Mouse (Mus musculus) kidney, embryonic 16.5 days (tissue): Measurements from ENCODE around the gene Gm17545. TPM values are rescaled to one million over a fixed set of nuclear protein-coding genes. Genes with fewer than 3 reads are reported as not detected.

Experiments
- ATAC-seq: fragments of 200-750 bp; cut with Nextera tagmentation; 2 replicates; pipeline ENCODE4 v1.8.0; 2017; ENCODE audit warnings: moderate TSS enrichment; ENCODE audit not compliant: low FRiP score, low TSS enrichment
- H3K27ac ChIP-seq: fragments of 300-500 bp; sonication (generic); 2 replicates; pipeline ENCODE4 v1.5.1; 2014; ENCODE audit warnings: low read length
- H3K27me3 ChIP-seq: fragments of 300-500 bp; sonication (generic); 2 replicates; pipeline ENCODE4 v1.6.1; 2014; ENCODE audit warnings: low read length, control low read depth, mixed read lengths; ENCODE audit not compliant: insufficient read depth
- H3K36me3 ChIP-seq: fragments of 300-500 bp; sonication (generic); 2 replicates; pipeline ENCODE4 v1.6.1; 2014; ENCODE audit warnings: low read length, control low read depth, mixed read lengths; ENCODE audit not compliant: insufficient read depth
- H3K4me1 ChIP-seq: fragments of 300-500 bp; sonication (generic); 2 replicates; pipeline ENCODE4 v1.6.1; 2014; ENCODE audit warnings: low read length, control low read depth, mixed read lengths; ENCODE audit not compliant: insufficient read depth
- H3K4me2 ChIP-seq: fragments of 300-500 bp; sonication (generic); replicated peaks from 2 replicates; pipeline ENCODE4 v1.6.1; 2014; ENCODE audit warnings: low read depth, low read length
- H3K4me3 ChIP-seq: fragments of 300-500 bp; sonication (generic); 2 replicates; pipeline ENCODE4 v1.5.1; 2014; ENCODE audit warnings: mild to moderate bottlenecking, low read length
- H3K9ac ChIP-seq: fragments of 300-500 bp; sonication (generic); replicated peaks from 2 replicates; pipeline ENCODE4 v1.6.1; 2014; ENCODE audit warnings: low read length
- H3K9me3 ChIP-seq: fragments of 300-500 bp; sonication (generic); 2 replicates; pipeline ENCODE4 v1.6.1; 2016; ENCODE audit warnings: low read length, control low read depth
- WGBS: fragments of 180-500 bp; shearing (Covaris S2); extraction: QIAGEN DNeasy Blood & Tissue Kit; methylation state at CpG from one replicate; pipeline ENCODE4 v1.1.7; 2014; 5-methylcytosine and 5-hydroxymethylcytosine counted together
- polyA plus RNA-seq: library from polyadenylated mRNA; unstranded; fragments of >200 nt; fragmentation: Nextera tagmentation; extraction: Ambion mirVana; gene quantifications from 2 replicates; pipeline ENCODE4 v1.2.1, GENCODE M21; 2015

Gm17545 gene
- polyA plus RNA-seq, 1 experiment from 2014 or later, result not detected

DNA sequence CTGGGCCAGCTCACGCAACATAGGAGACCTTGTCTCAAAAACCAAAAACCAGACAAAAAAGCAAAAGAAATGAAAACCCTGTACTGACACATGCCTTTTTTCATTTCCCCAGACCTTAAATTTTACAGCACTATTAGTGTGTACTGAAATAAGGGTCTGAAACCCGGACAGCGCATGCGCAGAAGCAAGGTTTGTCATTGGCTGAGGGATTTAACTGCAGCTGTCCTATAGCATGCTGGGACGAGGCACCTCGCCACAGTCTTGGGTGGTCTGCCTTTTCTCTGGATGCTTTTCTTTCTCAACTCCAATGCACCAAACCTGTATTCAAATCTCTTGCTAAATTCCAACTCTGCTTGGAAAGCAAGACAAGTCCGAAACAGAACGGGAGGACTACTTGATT lies 24.9 kb downstream of the Gm17545 start:
- H3K27me3 ChIP-seq, result no peaks in the 10 kb centered on the region
- no peaks in the 10 kb centered on the region for H3K36me3 ChIP-seq
- H3K9ac ChIP-seq, result no peak overlapping the region
- 94% methylated on average over 8 of the region's 8 CpGs for whole genome bisulfite sequencing
- ATAC-seq, result no peak
- no peak overlapping the region for H3K27ac ChIP-seq
- no peaks in the 10 kb centered on the region for H3K4me1 ChIP-seq
- no peaks in the 10 kb centered on the region for H3K9me3 ChIP-seq
- no peak overlapping the region for H3K4me2 ChIP-seq
- no peak overlapping the region for H3K4me3 ChIP-seq

DNA sequence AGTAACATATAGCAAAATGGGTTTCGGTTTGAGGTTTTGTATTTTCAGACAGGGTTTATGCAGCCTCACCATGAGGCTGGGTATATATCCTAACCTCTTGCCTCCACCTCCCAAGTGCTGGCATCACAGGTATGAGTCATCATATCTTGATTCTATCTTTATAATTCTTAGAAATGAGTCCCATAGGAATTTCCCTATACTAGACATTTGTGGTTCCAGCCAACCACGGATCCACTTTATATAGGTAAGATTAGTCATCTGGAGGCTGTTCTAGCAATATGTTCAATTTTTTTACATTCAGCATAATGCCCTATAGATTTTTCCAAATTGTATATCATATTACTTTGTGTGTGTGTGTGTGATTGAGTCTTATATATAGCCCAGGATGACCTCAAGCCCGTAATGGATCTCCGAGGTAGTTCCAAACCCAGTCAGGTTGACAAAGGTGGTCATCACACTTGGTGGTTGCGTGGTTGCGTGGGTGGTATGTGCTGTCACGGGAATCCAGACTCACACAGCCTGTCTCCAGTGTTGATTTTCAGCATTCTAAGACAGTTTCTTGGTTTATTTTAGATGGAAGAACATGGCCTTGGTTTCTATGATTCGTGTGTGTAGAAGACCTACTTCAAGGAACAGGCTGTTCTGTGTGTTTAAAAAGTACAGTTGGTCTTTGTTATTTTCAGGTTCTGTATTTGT lies 29.9 kb downstream of the Gm17545 start:
- WGBS, result 92% methylated on average over 8 of the region's 8 CpGs
- no peaks in the 10 kb centered on the region for H3K9me3 ChIP-seq
- H3K36me3 ChIP-seq, result no peaks in the 10 kb centered on the region
- no peak overlapping the region for H3K4me2 ChIP-seq
- H3K4me1 ChIP-seq, result no peaks in the 10 kb centered on the region
- H3K27ac ChIP-seq, result no peak overlapping the region
- no peaks in the 10 kb centered on the region for H3K27me3 ChIP-seq
- no peak overlapping the region for H3K4me3 ChIP-seq
- no peak overlapping the region for H3K9ac ChIP-seq
- ATAC-seq, result no peak

DNA sequence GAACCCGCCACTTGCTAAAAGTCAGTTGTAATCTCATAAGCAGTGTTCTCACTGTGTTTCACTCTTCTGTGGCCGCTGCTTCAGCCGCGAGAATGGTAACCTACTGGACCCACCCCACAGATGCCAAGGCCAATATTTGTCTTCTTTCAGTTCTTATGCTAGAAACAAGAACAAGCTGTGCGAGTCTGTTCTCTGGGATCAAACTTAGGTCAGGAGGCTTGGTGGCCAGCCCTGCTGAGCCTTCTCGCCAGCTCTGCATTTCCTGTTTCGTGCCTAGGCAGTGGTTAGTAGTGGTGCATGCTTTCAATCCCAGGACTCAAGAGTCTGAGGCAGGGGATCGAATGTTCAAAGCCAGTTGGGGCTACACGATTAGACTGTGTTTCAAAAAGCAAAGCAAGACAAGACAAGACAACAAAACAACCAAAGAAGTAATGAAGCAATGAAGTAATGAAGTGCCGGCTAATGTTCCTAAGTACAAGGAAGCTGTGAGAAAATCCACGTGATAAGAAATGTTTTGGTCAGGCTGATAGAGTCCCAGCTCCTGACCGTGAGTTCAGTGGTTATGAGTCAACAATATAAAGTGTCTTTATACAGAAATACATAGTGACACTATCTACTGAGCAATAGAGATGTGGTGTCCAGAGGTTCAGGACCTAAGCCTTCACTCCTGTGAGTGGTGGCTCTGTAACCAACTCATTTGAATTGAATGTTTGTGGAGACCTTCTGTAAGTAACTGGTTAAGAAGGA lies 30.6 kb downstream of the Gm17545 start:
- H3K27me3 ChIP-seq, result no peaks in the 10 kb centered on the region
- no peak overlapping the region for H3K27ac ChIP-seq
- no peaks in the 10 kb centered on the region for H3K36me3 ChIP-seq
- no peak overlapping the region for H3K9ac ChIP-seq
- ATAC-seq, result no peak
- 89% methylated on average over 12 of the region's 12 CpGs for WGBS
- no peaks in the 10 kb centered on the region for H3K4me1 ChIP-seq
- H3K4me2 ChIP-seq, result no peak overlapping the region
- no peaks in the 10 kb centered on the region for H3K9me3 ChIP-seq
- H3K4me3 ChIP-seq, result no peak overlapping the region

- H3K9ac ChIP-seq, result no peak overlapping the region
- no peak overlapping the region for H3K4me2 ChIP-seq
- H3K4me3 ChIP-seq, result no peak overlapping the region
- H3K27ac ChIP-seq, result no peak overlapping the region
- no peak for ATAC-seq
- 91% methylated on average over 7 of the region's 7 CpGs for WGBS
- no peaks in the 10 kb centered on the region for H3K36me3 ChIP-seq
- no peaks in the 10 kb centered on the region for H3K4me1 ChIP-seq
- no peaks in the 10 kb centered on the region for H3K9me3 ChIP-seq
- H3K27me3 ChIP-seq, result no peaks in the 10 kb centered on the region
Measured at GRCm38 (mm10) chr9:22486211-22486610, 32.1 kb downstream of the Gm17545 start.

DNA sequence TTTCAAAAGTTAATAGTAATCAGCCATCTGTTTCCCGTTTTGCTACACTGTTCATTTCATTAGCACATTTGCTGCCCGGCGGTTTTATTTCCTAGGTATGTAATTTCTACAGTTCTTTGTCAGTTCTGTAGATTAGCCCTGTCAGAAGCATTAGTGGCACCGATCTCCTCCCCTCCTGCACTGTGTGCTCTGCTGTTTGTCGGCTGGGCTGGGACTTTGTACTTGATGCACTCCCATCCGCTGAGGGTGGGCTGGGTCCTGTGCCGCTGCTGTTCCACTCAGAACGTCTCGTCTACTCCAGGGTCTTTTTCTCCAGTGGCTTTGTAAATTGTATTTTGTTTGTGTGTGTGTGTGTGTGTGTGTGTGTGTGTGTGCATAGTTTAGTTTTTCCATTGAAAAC lies 34.9 kb downstream of the Gm17545 start:
- no peaks in the 10 kb centered on the region for H3K36me3 ChIP-seq
- H3K27me3 ChIP-seq, result no peaks in the 10 kb centered on the region
- H3K27ac ChIP-seq, result no peak overlapping the region
- H3K4me2 ChIP-seq, result no peak overlapping the region
- H3K4me3 ChIP-seq, result no peak overlapping the region
- no peaks in the 10 kb centered on the region for H3K4me1 ChIP-seq
- no peaks in the 10 kb centered on the region for H3K9me3 ChIP-seq
- 66% methylated on average over 9 of the region's 9 CpGs for whole genome bisulfite sequencing
- ATAC-seq, result no peak
- no peak overlapping the region for H3K9ac ChIP-seq

- no peaks in the 10 kb centered on the region for H3K36me3 ChIP-seq
- no peak overlapping the region for H3K4me3 ChIP-seq
- no peak for ATAC-seq
- 83% methylated on average over 9 of the region's 9 CpGs for WGBS
- no peaks in the 10 kb centered on the region for H3K27me3 ChIP-seq
- H3K9me3 ChIP-seq, result no peaks in the 10 kb centered on the region
- no peak overlapping the region for H3K9ac ChIP-seq
- H3K4me2 ChIP-seq, result no peak overlapping the region
- H3K4me1 ChIP-seq, result no peaks in the 10 kb centered on the region
- no peak overlapping the region for H3K27ac ChIP-seq
Measured at GRCm38 (mm10) chr9:22494203-22494807, 40.2 kb downstream of the Gm17545 start.

GRCm38 (mm10) chr9:22495133-22495532 lies 41.0 kb downstream of the Gm17545 start:
- no peaks in the 10 kb centered on the region for H3K9me3 ChIP-seq
- no peak overlapping the region for H3K4me3 ChIP-seq
- H3K27ac ChIP-seq, result no peak overlapping the region
- H3K4me1 ChIP-seq, result no peaks in the 10 kb centered on the region
- H3K27me3 ChIP-seq, result no peaks in the 10 kb centered on the region
- no peak for ATAC-seq
- no peaks in the 10 kb centered on the region for H3K36me3 ChIP-seq
- no peak overlapping the region for H3K4me2 ChIP-seq
- WGBS, result 86% methylated on average over 2 of the region's 2 CpGs
- H3K9ac ChIP-seq, result no peak overlapping the region

- Histone ChIP-seq H3K4me1 (no peaks in the 10 kb centered on the region), H3K9ac (no peak overlapping the region)
- 88% methylated on average over 6 of the region's 6 CpGs for WGBS
Measured at GRCm38 (mm10) chr9:22497021-22497767, 43.1 kb downstream of the Gm17545 start.

DNA sequence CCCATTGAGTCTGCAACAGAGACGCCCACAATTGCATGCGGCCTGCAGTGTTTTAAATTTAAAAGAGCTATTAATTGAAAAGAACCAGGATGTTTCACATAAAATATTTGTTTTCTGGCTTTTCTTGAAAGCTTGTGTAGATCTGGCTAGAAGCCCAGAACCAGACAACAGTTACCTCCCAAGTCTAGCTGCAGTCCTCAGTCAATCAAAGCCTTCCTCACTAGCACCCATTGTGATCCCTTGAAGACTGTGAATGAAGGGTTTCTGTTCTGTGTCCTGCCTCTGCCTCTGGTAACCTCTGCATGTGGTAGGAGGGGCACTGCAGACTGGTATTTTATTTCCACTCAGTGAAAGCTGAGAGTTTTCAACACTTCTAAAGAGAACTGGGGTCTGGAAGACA lies 48.9 kb downstream of the Gm17545 start:
- no peak overlapping the region for H3K4me2 ChIP-seq
- no peak overlapping the region for H3K9ac ChIP-seq
- H3K27ac ChIP-seq, result no peak overlapping the region
- no peaks in the 10 kb centered on the region for H3K36me3 ChIP-seq
- WGBS, result 48% methylated on average over 2 of the region's 2 CpGs
- no peaks in the 10 kb centered on the region for H3K9me3 ChIP-seq
- H3K4me1 ChIP-seq, result no peaks in the 10 kb centered on the region
- no peak for ATAC-seq
- no peak overlapping the region for H3K4me3 ChIP-seq
- no peaks in the 10 kb centered on the region for H3K27me3 ChIP-seq

More at GRCm38 (mm10) chr9:22497021-22497767, 43.1 kb downstream of the Gm17545 start:
- H3K36me3 ChIP-seq, result no peaks in the 10 kb centered on the region
- no peak for ATAC-seq
- H3K4me2 ChIP-seq, result no peak overlapping the region
- H3K4me3 ChIP-seq, result no peak overlapping the region
- no peaks in the 10 kb centered on the region for H3K9me3 ChIP-seq
- H3K27me3 ChIP-seq, result no peaks in the 10 kb centered on the region
- no peak overlapping the region for H3K27ac ChIP-seq
